Mouse (Mus musculus) bone marrow macrophage, adult 2 months (primary cell): ENCODE measurements around the gene Cfap100.

ENCODE experiments used
- CTCF ChIP-seq: IDR thresholded peaks from 2 replicates; pipeline ENCODE4 v1.5.1; 2012; ENCODE audit warnings: low read depth, mild to moderate bottlenecking, low read length, moderate library complexity
- POLR2A ChIP-seq: IDR thresholded peaks from 2 replicates; pipeline ENCODE4 v1.6.1; 2012; ENCODE audit warnings: mild to moderate bottlenecking, low read depth, low read length, borderline replicate concordance

- TF ChIP-seq CTCF (no peak), POLR2A (no peak)
Measured at GRCm38 (mm10) chr6:90461181-90461580, 32.6 kb upstream of the Cfap100 start.
